Mouse (Mus musculus): ENCODE results near the gene Olfr402.
"Not testable (repeated sequence)": the region's sequence is repeated elsewhere in the genome, so short reads cannot be mapped to it uniquely, and the experiment has no call there.

Gene Olfr402

DNA sequence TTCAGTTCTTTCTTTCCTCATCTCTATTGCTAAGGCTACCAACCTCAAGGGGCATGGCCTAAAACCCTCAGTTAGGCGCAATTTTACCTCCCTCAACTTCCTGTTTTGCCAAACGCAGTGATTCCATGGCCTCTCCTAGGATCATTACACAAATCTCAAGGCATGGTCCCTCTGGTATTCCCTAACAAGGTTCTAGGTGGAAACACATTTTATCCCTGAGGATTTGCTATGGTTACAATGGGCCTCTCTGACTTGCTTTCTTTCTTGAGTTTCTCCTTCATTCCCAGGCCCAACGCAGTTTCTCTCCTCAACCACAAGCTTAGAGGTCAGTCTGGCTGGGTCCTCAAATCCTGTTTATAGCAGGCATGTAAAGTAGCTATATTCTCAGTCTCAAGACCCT lies at the start of gene Olfr402:
TSS of gene Olfr402 (plus strand) at position 301 of the 400 bp plus-strand sequence.
- DNase-seq (ENCODE audit: low spot score in 2 of 2): no peak

DNA sequence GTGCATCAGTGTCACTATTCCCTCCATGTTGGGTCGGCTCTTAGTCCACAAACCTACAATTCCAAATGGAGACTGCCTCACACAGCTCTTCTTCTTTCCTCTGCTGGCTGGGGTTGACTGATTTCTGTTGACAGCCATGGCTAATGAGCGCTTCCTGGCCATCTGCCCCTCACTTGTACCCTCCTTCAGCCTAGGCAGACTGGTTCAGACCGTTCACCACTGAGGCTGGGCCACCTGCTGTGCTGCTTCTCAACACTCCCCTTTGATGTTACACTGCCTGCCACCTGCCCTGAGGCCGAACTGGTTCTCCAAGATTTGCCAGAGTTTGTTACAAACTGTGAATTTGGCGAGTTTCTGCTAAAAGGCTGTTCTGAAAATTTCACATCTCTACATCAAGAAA lies 48.3 kb upstream of the Olfr402 start:
- DNase-seq (ENCODE audit: low spot score in 2 of 2): no peak

DNA sequence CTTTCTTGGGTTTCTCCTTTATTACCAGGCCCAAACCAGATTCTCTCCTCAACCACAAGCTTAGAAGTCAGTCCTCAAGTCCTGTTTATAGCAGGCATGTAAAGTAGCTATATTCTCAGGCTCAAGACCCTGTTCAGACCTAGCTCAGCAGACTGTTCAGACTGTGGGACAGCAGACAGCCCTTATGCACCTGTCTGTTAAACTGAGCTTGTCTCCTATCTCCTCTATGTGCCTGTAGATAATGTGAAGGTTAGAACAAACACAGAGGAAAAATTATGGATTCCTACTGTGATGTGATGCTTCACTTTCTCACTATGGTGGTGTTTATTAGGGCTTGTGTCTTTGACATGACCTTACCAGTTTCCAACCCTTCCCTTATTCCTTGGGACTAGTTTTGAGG lies 39.9 kb upstream of the Olfr402 start, which contains the start of gene Olfr401:
TSS of gene Olfr401 (plus strand) at position 301 of the 400 bp plus-strand sequence.
- DNase-seq (ENCODE audit: low spot score in 2 of 2): no peak

DNA sequence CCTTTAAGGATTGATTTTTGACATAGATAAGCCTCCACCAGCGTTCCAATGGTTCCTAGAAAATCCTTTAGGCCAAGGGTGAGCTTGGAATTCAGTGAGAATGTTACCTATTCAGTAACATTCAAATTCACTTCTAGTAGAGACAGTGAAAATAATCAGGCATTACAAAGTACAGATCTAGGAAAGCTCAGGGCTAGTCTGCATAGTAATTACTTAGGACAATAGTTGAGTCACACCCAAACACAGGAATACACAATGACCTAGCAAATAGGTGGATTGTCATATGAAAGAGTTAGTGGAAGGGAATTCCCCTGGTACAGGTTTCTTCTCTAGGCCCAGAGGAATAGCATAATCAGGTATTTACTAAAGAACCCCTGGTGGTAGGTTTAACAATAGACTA lies 13.3 kb upstream of the Olfr402 start:
- not testable (repeated sequence) for DNase-seq (ENCODE audit: low spot score in 2 of 2)

DNA sequence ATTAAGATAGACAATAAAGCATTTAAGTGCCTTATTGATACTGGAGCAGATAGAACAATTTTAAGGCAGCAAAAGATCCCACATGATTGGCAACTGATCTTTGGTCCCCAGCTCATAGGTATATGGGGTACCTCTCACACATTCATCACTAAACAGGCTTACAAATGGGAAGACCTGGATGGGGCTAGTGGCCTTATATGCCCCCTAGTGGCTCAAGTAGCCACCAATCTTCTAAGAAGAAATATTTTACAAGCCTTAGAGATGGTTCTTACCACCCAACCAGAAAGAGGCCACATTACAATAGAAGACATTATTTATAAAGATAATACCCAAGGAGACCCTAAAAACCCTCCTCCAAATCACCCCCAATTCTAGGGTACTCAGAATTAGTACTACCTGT lies 7.5 kb upstream of the Olfr402 start:
- DNase-seq (ENCODE audit: low spot score in 2 of 2): no peak

DNA sequence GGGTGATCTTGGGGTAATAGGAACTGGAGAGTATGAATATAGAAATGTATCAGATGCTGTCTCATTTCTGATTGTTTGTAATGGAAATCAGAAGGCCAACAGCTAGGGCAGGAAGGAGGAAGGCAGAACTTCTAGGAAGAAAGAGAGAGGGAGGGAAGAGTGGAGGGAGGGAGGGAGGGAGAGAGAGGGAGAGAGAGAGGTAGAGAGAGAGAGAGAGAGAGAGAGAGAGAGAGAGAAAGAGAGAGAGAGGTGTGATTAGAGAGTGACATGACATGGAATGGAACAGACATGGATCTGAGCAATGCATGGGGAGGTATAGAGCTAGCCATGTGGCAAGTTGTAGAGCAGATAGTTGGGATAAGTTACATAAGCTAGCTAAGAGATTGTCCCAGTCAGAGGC lies 15.4 kb downstream of the Olfr402 start:
- no peak for DNase-seq (ENCODE audit: low spot score in 2 of 2)

DNA sequence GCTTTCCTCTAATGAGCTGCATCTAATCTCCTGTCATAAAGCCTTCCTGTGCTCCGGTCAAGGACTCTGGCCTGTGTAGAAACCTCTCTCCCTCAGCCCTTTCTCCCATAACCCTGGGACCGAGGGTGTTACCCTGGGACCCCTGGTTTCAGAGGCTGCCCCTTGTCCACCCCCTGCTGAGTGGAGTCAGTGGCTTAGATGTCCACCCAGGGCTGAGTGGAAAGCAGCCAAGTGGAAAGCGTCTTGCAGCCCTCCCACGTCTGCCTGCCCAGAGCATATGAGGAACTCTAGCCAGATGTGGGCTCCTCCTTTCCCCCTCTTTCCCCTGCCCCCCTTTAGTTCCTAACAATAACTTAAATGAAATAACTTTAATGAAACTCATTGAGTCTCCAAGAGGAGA lies 29.8 kb downstream of the Olfr402 start:
- no peak for DNase-seq (ENCODE audit: low spot score in 2 of 2)

DNA sequence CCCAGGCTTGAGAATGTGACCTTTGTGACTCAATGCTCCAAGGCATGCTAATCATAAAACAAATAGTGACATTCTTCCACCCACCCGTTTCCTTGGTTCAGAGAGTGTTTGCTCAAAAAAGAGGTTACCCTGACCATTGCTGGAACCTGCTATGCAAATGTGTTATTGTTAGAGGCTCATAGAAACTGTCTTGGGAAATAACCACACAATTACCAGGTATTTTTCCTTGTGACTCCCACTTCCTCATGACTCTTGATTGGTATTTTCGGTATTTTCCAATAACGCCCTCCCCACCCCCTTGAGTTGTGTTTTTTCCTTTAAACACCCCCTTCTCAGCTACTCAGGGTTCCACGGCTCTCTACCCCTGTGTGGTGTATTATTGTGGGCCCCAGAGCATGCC lies 30.4 kb downstream of the Olfr402 start:
- DNase-seq (ENCODE audit: low spot score in 2 of 2): no peak

DNA sequence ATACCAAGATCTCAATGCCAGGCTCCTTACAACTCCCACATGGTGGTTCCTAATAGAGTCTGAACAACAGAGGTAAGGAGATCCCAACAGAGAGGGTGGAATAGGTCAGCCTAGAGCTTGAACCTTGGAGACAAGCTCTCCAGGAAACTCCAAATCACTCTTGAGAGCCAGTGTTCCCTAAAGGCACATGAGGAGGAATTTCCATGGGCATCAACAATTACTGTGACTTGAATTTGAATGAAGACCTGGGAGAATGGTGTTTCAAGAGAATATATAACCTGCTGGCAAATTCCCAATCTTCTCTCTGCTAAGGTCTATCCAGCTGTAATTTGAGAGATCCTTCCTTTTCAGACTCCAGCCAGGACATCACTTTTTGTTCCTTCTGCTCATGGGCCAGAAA lies 32.6 kb downstream of the Olfr402 start, which contains the start of gene Olfr403:
TSS of gene Olfr403 (plus strand) at position 301 of the 400 bp plus-strand sequence.
- DNase-seq (ENCODE audit: low spot score in 2 of 2): no peak

All from frontal cortex, postnatal 14 days (tissue).